Mouse (Mus musculus) cortical plate, adult 2 months (tissue): Measurements from ENCODE around the gene Cd83.

Source experiments
- CTCF ChIP-seq: fragments of 200-500 bp; IDR thresholded peaks from 2 replicates; pipeline ENCODE4 v1.5.1; 2011; ENCODE audit warnings: mild to moderate bottlenecking, control low read depth, low read length; ENCODE audit not compliant: insufficient read depth; ENCODE audit errors: extremely low read depth
- POLR2A ChIP-seq: fragments of 200-500 bp; IDR thresholded peaks from 2 replicates; pipeline ENCODE4 v1.6.1; 2011; ENCODE audit warnings: mild to moderate bottlenecking, low read length, control low read depth; ENCODE audit not compliant: insufficient read depth; ENCODE audit errors: extremely low read depth

DNA sequence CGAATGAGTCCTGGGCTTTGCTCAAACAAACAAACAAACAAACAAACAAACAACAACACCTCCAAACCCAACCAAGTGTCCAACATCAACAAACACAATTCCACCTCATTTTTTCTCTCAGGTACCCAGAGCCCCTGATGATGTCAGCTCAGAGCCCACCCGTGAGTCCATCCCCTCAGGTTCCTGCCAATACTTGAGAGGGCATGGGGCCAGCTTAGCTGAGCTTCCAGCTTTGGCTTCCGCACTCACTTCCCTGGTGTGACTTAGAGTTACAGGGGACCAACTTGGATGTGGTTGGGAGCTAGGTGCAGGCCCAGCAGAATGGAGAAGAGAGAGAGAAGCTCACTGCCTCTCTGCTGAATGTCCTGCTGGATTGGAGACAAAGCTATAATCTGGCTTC lies 27.3 kb downstream of the Cd83 start:
- TF ChIP-seq POLR2A (no peak), CTCF (no peak)
